Mouse (Mus musculus) central nervous system, embryonic 11.5 days (tissue): Measurements from ENCODE around the gene Fam192a. TPM values are rescaled to one million over a fixed set of nuclear protein-coding genes. Genes with fewer than 3 reads are reported as not detected.

ENCODE experiments used
- polyA plus RNA-seq: library from polyadenylated mRNA; depleted of rRNA; stranded (reverse); fragments of >200 nt; gene quantifications from 2 replicates; pipeline ENCODE4 v1.2.3, GENCODE M21; 2012; rRNA removed

Fam192a gene
- polyA plus RNA-seq = 76.1 and 182 TPM in 2 replicates

DNA sequence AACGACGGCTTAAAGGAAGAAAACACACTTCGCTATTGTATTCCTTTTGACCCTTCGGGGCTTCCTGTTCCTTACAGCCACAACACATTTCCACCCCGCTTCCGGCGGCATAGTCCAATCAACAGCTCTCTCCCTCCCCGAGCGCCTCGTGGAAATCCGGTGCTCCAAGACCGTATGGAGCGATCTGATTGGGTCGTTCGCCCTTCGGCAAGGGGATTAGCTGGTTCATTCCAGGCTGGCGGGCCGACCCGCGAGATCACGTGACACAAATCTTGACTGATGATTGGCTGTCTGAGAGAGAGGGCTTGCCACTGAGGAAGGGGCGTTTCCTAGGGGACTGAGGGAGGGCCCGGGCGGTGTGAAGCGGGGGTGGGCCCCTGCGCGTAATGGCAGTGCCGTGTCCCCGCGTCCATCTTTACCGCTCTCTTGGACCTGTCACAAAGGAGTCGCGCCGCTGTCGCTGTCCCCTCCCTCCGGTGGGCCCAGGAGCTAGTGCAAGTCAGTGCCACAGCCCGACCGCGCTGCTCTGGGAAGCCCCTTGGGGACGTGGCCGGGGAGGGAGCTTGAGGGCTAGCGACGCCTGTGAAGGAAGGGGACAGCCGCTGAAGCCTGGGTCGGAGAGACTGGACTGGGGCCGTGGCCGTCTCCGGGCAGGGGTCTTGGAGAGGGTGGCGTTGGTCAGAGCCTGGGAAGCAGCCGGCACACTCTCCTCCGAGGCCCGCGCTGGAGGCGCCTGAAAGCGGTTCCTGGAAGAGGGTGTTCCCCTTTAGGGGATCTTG is at the start of gene Fam192a, which contains the start of gene Rspry1:
Fam192a (minus strand) TSS at position 391 of the 779 bp plus-strand sequence.
Rspry1 (plus strand) TSS at position 331 of the 779 bp plus-strand sequence.

GRCm38 (mm10) chr8:94532873-94533671 is 68.7 kb downstream of the Fam192a start, which contains the start of gene Cpne2:
Gene Cpne2, plus strand, starts transcription at chr8:94532990.

Other genes starting within 250 kb of the Fam192a start
- gene Herpud1, start 215.6 kb downstream of the Fam192a start, polyA plus RNA-seq = 39.4 and 39.8 TPM in 2 replicates
- gene Nlrc5, start 167.6 kb downstream of the Fam192a start, polyA plus RNA-seq = 0.04 and 0.15 TPM in 2 replicates
- gene Cpne2, start 69.0 kb downstream of the Fam192a start, polyA plus RNA-seq = 12.1 and 14.7 TPM in 2 replicates
- gene Rspry1, start 60 bp downstream of the Fam192a start, polyA plus RNA-seq = 25.5 and 28.3 TPM in 2 replicates
- gene Arl2bp, start 64.6 kb upstream of the Fam192a start, polyA plus RNA-seq = 170 and 186 TPM in 2 replicates
- gene Pllp, start 94.3 kb upstream of the Fam192a start, polyA plus RNA-seq = 0.19 and 0.29 TPM in 2 replicates
- not detected in 2 replicates for gene Ccl22, start 143.6 kb upstream of the Fam192a start, polyA plus RNA-seq
- 7.0 and 7.1 TPM in 2 replicates for gene Cx3cl1, start 170.0 kb upstream of the Fam192a start, polyA plus RNA-seq
- gene Ccl17, start 208.5 kb upstream of the Fam192a start, polyA plus RNA-seq = 0.15 TPM in 1 of 2 replicates, not detected in the other
- gene Coq9, start 236.3 kb upstream of the Fam192a start, polyA plus RNA-seq = 56.5 and 57.9 TPM in 2 replicates
- gene Ciapin1, start 236.4 kb upstream of the Fam192a start, polyA plus RNA-seq = 71.1 and 73.5 TPM in 2 replicates